Mouse (Mus musculus) gastrocnemius, postnatal 14 days (tissue): ENCODE measurements around the gene Oas1c. TPM values are rescaled to one million over a fixed set of nuclear protein-coding genes. Genes with fewer than 3 reads are reported as not detected.
"Not testable (repeated sequence)": the region's sequence is repeated elsewhere in the genome, so short reads cannot be mapped to it uniquely, and the experiment has no call there.

Experiments used
- DNase-seq: peaks from one replicate; pipeline ENCODE4 v3.0.0; 2021; ENCODE audit warnings: mixed read lengths
- intact Hi-C: fragments of 180-260 bp; cut with DNase I; formaldehyde crosslinking; loops from one replicate; pipeline ENCODE4 v1.15.1; 2025; ENCODE audit warnings: low total_unique reads
- long read RNA-seq, 2 experiments: library from polyadenylated mRNA; stranded (forward); transcript quantifications; one replicate each; pipeline ENCODE4 v2.0.0; 2021
- total RNA-seq, 2 experiments: library from RNA; stranded (reverse); gene quantifications; 2 replicates each; pipeline ENCODE4 v1.2.3; 2021

The Oas1c gene
- total RNA-seq = under 1 TPM; 0.35 to 0.38 TPM
- long read RNA-seq, experiment 1 = 0 reads
- long read RNA-seq, experiment 2, partial matches to known transcripts = 1 of 1 reads
- long read RNA-seq, experiment 2, other reads (novel, unspliced or antisense) = 0 of 1 reads

DNA sequence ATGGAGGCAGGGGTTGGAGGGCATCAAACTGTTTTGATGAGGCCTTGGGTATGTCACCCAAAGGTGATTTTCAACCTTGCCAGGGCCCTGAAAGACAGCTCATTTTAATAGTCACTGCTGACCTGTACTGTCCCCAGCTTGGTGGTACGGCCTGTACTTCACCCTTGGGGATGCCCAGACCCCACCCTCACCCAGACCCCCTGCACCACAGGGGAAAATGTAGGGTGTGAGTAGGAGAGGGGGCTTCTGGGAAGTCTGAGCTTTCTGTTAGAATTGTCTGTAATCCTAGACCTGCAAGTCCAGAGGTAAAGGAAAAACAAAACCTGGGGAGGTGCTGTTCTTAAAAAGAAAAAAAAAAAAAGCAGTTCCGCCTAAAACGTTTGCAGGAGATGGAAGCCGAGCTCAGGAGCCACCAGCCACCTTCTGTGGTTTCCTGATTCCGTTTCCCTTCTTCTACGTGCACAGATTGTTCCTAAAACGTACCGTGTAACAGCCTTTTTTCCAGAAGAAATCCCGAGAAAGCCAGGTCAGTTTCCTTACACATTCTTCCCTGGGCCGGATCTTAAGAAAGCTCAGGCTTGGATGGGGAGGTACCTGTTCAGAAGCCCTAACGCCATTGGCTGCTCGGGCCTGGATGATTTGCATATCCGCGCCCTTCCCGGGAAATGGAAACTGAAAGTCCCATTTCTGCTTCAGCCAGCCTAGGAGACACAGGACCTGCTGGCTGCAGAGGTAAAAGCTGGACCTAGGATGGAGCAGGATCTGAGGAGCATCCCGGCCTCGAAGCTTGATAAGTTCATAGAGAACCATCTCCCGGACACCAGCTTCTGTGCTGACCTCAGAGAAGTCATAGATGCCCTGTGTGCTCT, at the start of gene Oas1c:
Gene Oas1c (minus strand): TSS at position 564 of the 869 bp plus-strand sequence.
- intact Hi-C loops = no loop called here
- DNase-seq = peak; percentile 73

DNA sequence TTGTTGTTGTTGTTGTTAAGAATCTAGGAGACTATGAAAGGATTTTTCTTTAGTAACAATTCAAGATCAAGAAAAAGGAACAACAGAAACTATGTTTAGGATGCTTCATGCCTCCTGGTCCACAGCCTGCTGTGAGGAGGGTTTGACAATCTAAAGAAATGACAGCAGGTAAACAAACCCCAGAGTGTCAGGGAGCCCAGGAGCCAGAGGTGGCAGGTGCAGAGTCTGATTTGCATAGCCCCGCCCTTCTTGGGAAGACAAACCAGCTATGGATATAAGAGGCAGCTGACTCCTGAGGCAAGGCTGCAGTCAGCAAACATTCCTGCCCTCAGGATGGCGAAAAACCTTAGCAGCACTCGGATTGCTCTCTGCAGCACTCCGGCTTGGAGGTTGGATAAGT, 48.8 kb upstream of the Oas1c start, which contains the start of gene Oas1h:
Gene Oas1h (plus strand): TSS at position 301 of the 400 bp plus-strand sequence.
- intact Hi-C loops = no loop called here
- DNase-seq = no peak

- no peak for DNase-seq
- intact Hi-C loops = no loop called here
Measured at GRCm38 (mm10) chr5:120859241-120859640, 46.9 kb upstream of the Oas1c start.

GRCm38 (mm10) chr5:120849601-120850136, 37.4 kb upstream of the Oas1c start:
- intact Hi-C loops = no loop called here
- no peak for DNase-seq

GRCm38 (mm10) chr5:120847067-120847466, 34.8 kb upstream of the Oas1c start, which contains the start of gene Oas1f:
Gene Oas1f (plus strand): TSS chr5:120847367.
- no peak for DNase-seq
- intact Hi-C loops = no loop called here

DNA sequence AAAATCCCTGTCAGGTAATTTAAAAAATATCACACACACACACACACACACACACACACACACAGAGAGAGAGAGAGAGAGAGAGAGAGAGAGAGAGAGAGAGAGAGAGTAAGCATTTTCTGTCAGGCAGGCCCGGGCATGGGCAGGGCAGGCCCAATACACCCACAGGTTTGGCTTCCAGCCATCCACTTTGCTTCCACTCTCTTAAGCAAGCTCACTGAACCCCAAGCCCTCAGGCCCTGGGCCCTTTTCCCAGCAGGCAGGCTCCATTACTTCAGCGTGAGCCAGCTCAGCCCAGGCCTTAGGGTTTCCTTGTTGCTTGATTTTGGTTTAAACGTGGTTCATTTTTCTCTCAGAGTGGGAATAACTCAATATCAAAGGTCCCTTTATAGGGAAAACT, 32.4 kb upstream of the Oas1c start:
- intact Hi-C loops = no loop called here
- DNase-seq = no peak

GRCm38 (mm10) chr5:120836731-120837585, 24.6 kb upstream of the Oas1c start:
- DNase-seq = no peak
- intact Hi-C loops = no loop called here

GRCm38 (mm10) chr5:120833335-120834280, 21.3 kb upstream of the Oas1c start:
- DNase-seq = no peak
- intact Hi-C loops = no loop called here

- intact Hi-C loops = no loop called here
- no peak for DNase-seq
Measured at GRCm38 (mm10) chr5:120831031-120831430, 18.7 kb upstream of the Oas1c start.

GRCm38 (mm10) chr5:120818999-120819398, 6.7 kb upstream of the Oas1c start:
- DNase-seq = no peak
- intact Hi-C loops = no loop called here

DNA sequence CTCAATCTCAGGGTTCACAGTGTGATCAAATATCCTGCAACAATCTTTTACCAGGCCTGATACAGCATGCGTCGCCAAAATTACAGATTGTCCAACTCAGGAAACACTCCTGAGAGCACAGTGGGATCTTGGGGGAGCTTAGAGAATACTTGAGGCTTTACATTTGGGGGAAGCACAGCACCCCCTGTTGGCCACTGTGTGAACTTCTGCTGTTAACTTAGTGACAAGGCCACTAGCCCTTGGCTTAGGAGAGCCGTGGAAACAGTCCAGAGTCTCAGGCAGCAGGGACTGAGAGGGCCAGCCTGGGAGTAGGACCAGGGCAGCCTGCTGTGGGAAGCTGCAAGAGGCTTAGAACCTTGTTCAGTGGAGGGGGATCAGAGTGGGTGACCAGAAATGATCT, 3.6 kb upstream of the Oas1c start:
- intact Hi-C loops = no loop called here
- no peak for DNase-seq

DNA sequence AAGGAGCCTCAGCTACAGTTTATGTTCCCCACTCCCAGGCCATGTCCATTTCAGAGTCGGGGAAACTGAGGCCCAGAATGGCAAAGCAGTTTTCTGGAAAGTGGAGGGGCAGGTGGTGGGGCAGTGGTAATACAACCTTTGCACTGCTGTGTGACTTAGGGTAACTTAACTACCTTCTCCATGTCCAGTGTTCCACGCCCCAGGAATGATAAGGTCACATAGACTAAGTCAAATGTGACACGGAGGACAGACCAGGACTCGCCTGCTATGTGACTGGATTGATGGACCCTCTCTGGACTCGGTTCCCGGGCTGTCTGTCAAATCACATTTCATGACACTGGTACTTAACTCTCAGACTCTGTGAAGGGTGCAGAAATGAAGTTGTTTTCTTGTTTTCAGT, 709 bp upstream of the Oas1c start:
- intact Hi-C loops = no loop called here

GRCm38 (mm10) chr5:120809171-120809570, 3.1 kb downstream of the Oas1c start:
- DNase-seq = no peak
- intact Hi-C loops = no loop called here

More for the DNA sequence above, 709 bp upstream of the Oas1c start:
- no peak for DNase-seq

DNA sequence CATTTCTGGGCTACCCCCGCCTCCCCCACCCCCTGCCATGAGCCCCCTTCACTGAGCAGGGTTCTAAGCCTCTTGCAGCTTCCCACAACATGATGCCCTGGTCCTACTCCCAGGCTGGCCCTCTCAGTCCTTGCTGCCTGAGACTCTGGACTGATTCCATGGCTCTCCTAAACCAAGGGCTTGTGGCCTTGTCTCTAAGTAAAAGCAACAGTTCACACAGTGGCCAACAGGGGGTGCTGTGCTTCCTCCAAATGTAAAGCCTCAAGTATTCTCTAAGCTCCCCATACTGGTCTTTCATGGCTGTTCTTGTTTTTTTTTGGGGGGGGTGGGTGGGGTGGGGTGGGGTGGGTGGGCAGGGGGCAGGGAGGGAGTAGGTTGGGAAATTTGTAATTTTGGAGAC, 5.9 kb downstream of the Oas1c start:
- intact Hi-C loops = no loop called here
- peak; percentile 13 for DNase-seq

GRCm38 (mm10) chr5:120803596-120803995, 8.7 kb downstream of the Oas1c start:
- intact Hi-C loops = no loop called here
- no peak for DNase-seq

DNA sequence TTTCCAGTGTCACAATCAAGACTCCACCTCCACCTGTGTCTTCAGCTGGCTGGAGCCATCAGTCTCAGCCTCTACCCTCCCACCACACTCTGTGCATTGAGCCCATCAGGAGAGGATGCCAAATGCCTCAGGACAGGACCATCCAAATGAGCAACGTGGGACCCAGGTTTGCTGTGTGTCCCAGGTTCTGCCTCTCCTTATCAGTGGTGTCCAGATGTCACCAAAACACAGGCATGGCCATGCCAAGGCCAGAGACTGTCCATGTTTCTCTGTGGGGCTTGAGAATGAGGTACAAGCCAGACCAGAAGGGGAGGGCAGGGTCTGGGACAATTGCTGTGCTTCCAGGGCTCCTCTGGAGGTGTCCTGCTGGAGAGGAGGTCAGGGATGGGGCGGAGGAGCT, 13.4 kb downstream of the Oas1c start:
- DNase-seq, intact Hi-C loops: not testable (repeated sequence)

- intact Hi-C loops, DNase-seq: not testable (repeated sequence)
Measured at GRCm38 (mm10) chr5:120798147-120798546, 14.2 kb downstream of the Oas1c start.

- intact Hi-C loops, DNase-seq: not testable (repeated sequence)
Measured at GRCm38 (mm10) chr5:120795480-120796034, 16.8 kb downstream of the Oas1c start, which contains the start of gene Oas1e. Gene Oas1e (minus strand): TSS chr5:120795530.
